Comparison of ENCODE assay signal across 13 mouse cellular contexts in the genomic region with DNA sequence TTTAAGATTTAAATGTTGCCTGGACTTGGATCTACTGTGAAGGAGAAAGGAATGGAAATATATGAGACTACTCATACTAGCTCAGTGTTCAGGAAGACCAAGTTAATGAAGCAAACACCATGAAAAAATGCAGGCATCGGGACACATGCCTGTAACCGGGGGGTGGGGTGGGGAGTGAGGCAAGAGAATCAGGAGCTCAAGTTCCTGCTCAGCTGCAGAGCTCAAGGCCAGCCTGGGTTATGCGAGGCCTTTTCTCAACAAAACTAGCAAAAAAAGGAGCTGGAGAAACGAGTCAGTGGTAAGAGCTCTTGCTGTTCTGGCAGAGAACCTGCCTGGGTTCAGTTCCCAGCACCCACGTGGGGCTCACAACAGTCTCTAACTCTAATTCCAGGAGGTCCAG. TPM values are rescaled to one million over a fixed set of nuclear protein-coding genes. Genes with fewer than 3 reads are reported as not detected.
"Had no signal": no experiment of that assay in that cellular context is flagged by ENCODE, and none has a peak within 500 bp of the region (broad histone marks: within the 10 kb centered on the region; RNA-seq: fewer than 3 reads in every experiment).

No protein-coding gene starts in this region.

- DNase-seq: retina, postnatal 1 day; right cerebral cortex, adult 18-20 months; right cerebral cortex, postnatal 14 days; right cerebral cortex, postnatal 25 days; right cerebral cortex, postnatal 4 days; spleen, adult 18-20 months; thymus, adult 18-20 months; thymus, adult 2 months; thymus, postnatal 14 days; thymus, postnatal 25 days; thymus, postnatal 36 days; thymus, postnatal 4 days had no signal

RNA-seq across cellular contexts. Expression of a gene that starts 43.4 kb away (rescaled TPM):
- polyA plus RNA-seq: stomach, postnatal 0 days had no signal
